ENCODE assay signal across 7 mouse cellular contexts in genomic region chr15:103530372-103530771, GRCm38 (mm10). TPM values are rescaled to one million over a fixed set of nuclear protein-coding genes. Genes with fewer than 3 reads are reported as not detected.
DNase-seq lines count a peak whose midpoint lies in the region; ATAC-seq and TF ChIP-seq lines count a peak whose summit lies in the region.

No protein-coding gene starts in this region.

- ATAC-seq in G1E (ENCODE audit: extremely low read depth, insufficient number of reproducible peaks, low FRiP score, poor library complexity, severe bottlenecking): no peak
- peak; percentile 52 for ATAC-seq in embryonic facial prominence, embryonic 13.5 days (ENCODE audit: insufficient number of reproducible peaks, insufficient read depth, low FRiP score, low TSS enrichment, low read depth)

- no peak overlapping the region for H3K27ac ChIP-seq in bone marrow, adult 2 months (ENCODE audit: control insufficient read depth, insufficient read depth, low read depth, low read length, poor library complexity)
- no peak overlapping the region for H3K27ac ChIP-seq in embryonic facial prominence, embryonic 13.5 days

- no peak overlapping the region for H3K9ac ChIP-seq in embryonic facial prominence, embryonic 13.5 days

- 2% methylated on average over 5 of the region's 5 CpGs for WGBS in bone marrow, adult 2 months
- 8% methylated on average over 5 of the region's 5 CpGs for WGBS in embryonic facial prominence, embryonic 13.5 days

- H3K36me3 ChIP-seq in G1E (replicated peaks): peaks cover 18% of the 10 kb centered on the region
- no peaks in the 10 kb centered on the region for H3K36me3 ChIP-seq in embryonic facial prominence, embryonic 13.5 days

- peaks cover 5% of the 10 kb centered on the region; the same call in 1 of the 2 replicates for H3K4me1 ChIP-seq in G1E (ENCODE audit: insufficient read depth, low read depth, low read length)
- no peaks in the 10 kb centered on the region for H3K4me1 ChIP-seq in bone marrow, adult 2 months (ENCODE audit: control insufficient read depth, insufficient read depth, low read length)
- peaks cover 4% of the 10 kb centered on the region; the same call in 1 of the 2 replicates for H3K4me1 ChIP-seq in embryonic facial prominence, embryonic 13.5 days

- no peak overlapping the region for H3K4me2 ChIP-seq in embryonic facial prominence, embryonic 13.5 days

- TF ChIP-seq CTCF in G1E (IDR thresholded peaks at IDR 0.05; ENCODE audit: low read depth, low read length): peak; percentile 92
- TF ChIP-seq CTCF in bone marrow, adult 2 months (IDR thresholded peaks at IDR 0.05; ENCODE audit: control insufficient read depth, insufficient read depth, low read length): peak; percentile 89

- H3K27me3 ChIP-seq in G1E (ENCODE audit: insufficient read depth, low read length): no peaks in the 10 kb centered on the region; the same call in 1 of the 2 replicates
- peaks cover 4% of the 10 kb centered on the region; the same call in 1 of the 2 replicates for H3K27me3 ChIP-seq in embryonic facial prominence, embryonic 13.5 days

- H3K4me3 ChIP-seq in G1E (ENCODE audit: low read depth, low read length): no peak overlapping the region
- no peak overlapping the region for H3K4me3 ChIP-seq in bone marrow, adult 2 months (replicated peaks; ENCODE audit: control insufficient read depth, low read depth, low read length)
- no peak overlapping the region for H3K4me3 ChIP-seq in embryonic facial prominence, embryonic 13.5 days

- DNase-seq in G1E (ENCODE audit: low spot score): peak; percentile 72
- peak; percentile 65 for DNase-seq in heart, postnatal 4 days
- peak; percentile 59 to 87 for DNase-seq in layer of hippocampus, adult 18-20 months (ENCODE audit: low spot score in 2 of 2)
- DNase-seq in lung, postnatal 14 days: peak; percentile 51
- peak; percentile 77 to 83 for DNase-seq in right cerebral cortex, adult 2 months (ENCODE audit: low spot score in 2 of 2)

- TF ChIP-seq POLR2A in bone marrow, adult 2 months (IDR thresholded peaks at IDR 0.05; ENCODE audit: borderline replicate concordance, control insufficient read depth, low read depth, low read length): no peak

- H3K9me3 ChIP-seq in G1E (replicated peaks): no peaks in the 10 kb centered on the region
- no peaks in the 10 kb centered on the region for H3K9me3 ChIP-seq in embryonic facial prominence, embryonic 13.5 days

RNA-seq across cellular contexts. Expression of gene Ppp1r1a, which starts 7.4 kb away (rescaled TPM):
- total RNA-seq in G1E (2014; fragmentation: Nextera tagmentation) (not detected in 2 replicates), G1E (2017) (not detected in 2 replicates)
- not detected in 2 replicates for polyA plus RNA-seq in G1E (2012)
- 3.0 TPM in 1 of 2 replicates, not detected in the other for polyA plus RNA-seq in bone marrow, adult 2 months (2011; ENCODE audit: insufficient read depth, insufficient read length, low replicate concordance, missing spikeins)
- polyA plus RNA-seq in embryonic facial prominence, embryonic 13.5 days (2015; fragmentation: Nextera tagmentation; extraction: Ambion mirVana): 12.6 and 16.9 TPM in 2 replicates
- 10 to 100 TPM; 26.9 to 31.4 TPM for total RNA-seq in heart, postnatal 4 days (2021)
- 100 to 1,000 TPM; 113 to 123 TPM for total RNA-seq in layer of hippocampus, adult 18-20 months (2021)

RNA-seq across cellular contexts. Expression of gene Pde1b, which starts 27.5 kb away (rescaled TPM):
- total RNA-seq in G1E (2014; fragmentation: Nextera tagmentation): 2.6 and 3.1 TPM in 2 replicates
- total RNA-seq in G1E (2017): 1.5 and 1.9 TPM in 2 replicates
- 0.92 and 1.3 TPM in 2 replicates for polyA plus RNA-seq in G1E (2012)
- polyA plus RNA-seq in bone marrow, adult 2 months (2011; ENCODE audit: insufficient read depth, insufficient read length, low replicate concordance, missing spikeins): 15.2 and 32.6 TPM in 2 replicates
- 7.1 and 8.8 TPM in 2 replicates for polyA plus RNA-seq in embryonic facial prominence, embryonic 13.5 days (2015; fragmentation: Nextera tagmentation; extraction: Ambion mirVana)
- total RNA-seq in heart, postnatal 4 days (2021): 1 to 10 TPM; 1.8 to 2.2 TPM
- total RNA-seq in layer of hippocampus, adult 18-20 months (2021): 100 to 1,000 TPM; 111 to 112 TPM

RNA-seq across cellular contexts. Expression of gene Glycam1, which starts 34.5 kb away (rescaled TPM):
- total RNA-seq in G1E (2014; fragmentation: Nextera tagmentation) (not detected in 2 replicates), G1E (2017) (not detected in 2 replicates)
- not detected in 2 replicates for polyA plus RNA-seq in G1E (2012)
- polyA plus RNA-seq in bone marrow, adult 2 months (2011; ENCODE audit: insufficient read depth, insufficient read length, low replicate concordance, missing spikeins): not detected in 2 replicates
- polyA plus RNA-seq in embryonic facial prominence, embryonic 13.5 days (2015; fragmentation: Nextera tagmentation; extraction: Ambion mirVana): not detected in 2 replicates
- total RNA-seq in heart, postnatal 4 days (2021): not detected
- total RNA-seq in layer of hippocampus, adult 18-20 months (2021): under 1 TPM; 0.58 to 0.74 TPM

Comparison
In these comparisons a context has a peak if more than half of its experiments do, and no peak if none do; other contexts are left out.
1. RNA of gene Ppp1r1a, which starts 7.4 kb away (total RNA-seq): 113 to 123 TPM in layer of hippocampus, adult 18-20 months and 26.9 to 31.4 TPM in heart, postnatal 4 days; not detected in G1E; every median in the first group is over 10 times any median in the second.
2. RNA of gene Pde1b, which starts 27.5 kb away (total RNA-seq): 111 to 112 TPM in layer of hippocampus, adult 18-20 months; 1.5 to 3.1 TPM in G1E and 1.8 to 2.2 TPM in heart, postnatal 4 days; every median in the first group is over 10 times any median in the second.
3. Peak in every context shown above with its lines, with median percentiles within 50 percentile points of each other: DNase-seq.